Mouse (Mus musculus) stomach, embryonic 15.5 days (tissue): ENCODE measurements around the gene Ntn1. TPM values are rescaled to one million over a fixed set of nuclear protein-coding genes. Genes with fewer than 3 reads are reported as not detected.

Experiments
- ATAC-seq: fragments of 200-750 bp; cut with Nextera tagmentation; 2 replicates; pipeline ENCODE4 v1.8.0; 2017; ENCODE audit warnings: low read depth, moderate number of reproducible peaks, moderate TSS enrichment; ENCODE audit not compliant: insufficient read depth, low FRiP score
- H3K27ac ChIP-seq: fragments of 300-500 bp; sonication (generic); 2 replicates; pipeline ENCODE4 v1.5.1; 2015; ENCODE audit warnings: mild to moderate bottlenecking, inconsistent platforms
- H3K27me3 ChIP-seq: fragments of 300-500 bp; sonication (generic); replicated peaks from 2 replicates; pipeline ENCODE4 v1.6.1; 2015; ENCODE audit warnings: inconsistent platforms
- H3K36me3 ChIP-seq: fragments of 300-500 bp; sonication (generic); 2 replicates; pipeline ENCODE4 v1.6.1; 2015; ENCODE audit warnings: inconsistent platforms
- H3K4me1 ChIP-seq: fragments of 300-500 bp; sonication (generic); 2 replicates; pipeline ENCODE4 v1.6.1; 2015; ENCODE audit warnings: inconsistent platforms
- H3K4me2 ChIP-seq: fragments of 300-500 bp; sonication (generic); 2 replicates; pipeline ENCODE4 v1.6.1; 2015; ENCODE audit warnings: mild to moderate bottlenecking, inconsistent platforms
- H3K4me3 ChIP-seq: fragments of 300-500 bp; sonication (generic); replicated peaks from 2 replicates; pipeline ENCODE4 v1.5.1; 2015; ENCODE audit warnings: inconsistent platforms
- H3K9ac ChIP-seq: fragments of 300-500 bp; sonication (generic); 2 replicates; pipeline ENCODE4 v1.6.1; 2015; ENCODE audit warnings: inconsistent platforms
- H3K9me3 ChIP-seq: fragments of 300-500 bp; sonication (generic); 2 replicates; pipeline ENCODE4 v1.6.1; 2016; ENCODE audit warnings: inconsistent platforms
- WGBS: fragments of 180-500 bp; shearing (Covaris S2); methylation state at CpG from one replicate; pipeline ENCODE4 v1.1.7; 2015; 5-methylcytosine and 5-hydroxymethylcytosine counted together
- polyA plus RNA-seq: library from polyadenylated mRNA; unstranded; fragments of >200 nt; fragmentation: Nextera tagmentation; extraction: Ambion mirVana; gene quantifications from 2 replicates; pipeline ENCODE4 v1.2.1, GENCODE M21; 2015

Ntn1 gene
- polyA plus RNA-seq, 1 experiment from 2014 or later, result 16.1 TPM

DNA sequence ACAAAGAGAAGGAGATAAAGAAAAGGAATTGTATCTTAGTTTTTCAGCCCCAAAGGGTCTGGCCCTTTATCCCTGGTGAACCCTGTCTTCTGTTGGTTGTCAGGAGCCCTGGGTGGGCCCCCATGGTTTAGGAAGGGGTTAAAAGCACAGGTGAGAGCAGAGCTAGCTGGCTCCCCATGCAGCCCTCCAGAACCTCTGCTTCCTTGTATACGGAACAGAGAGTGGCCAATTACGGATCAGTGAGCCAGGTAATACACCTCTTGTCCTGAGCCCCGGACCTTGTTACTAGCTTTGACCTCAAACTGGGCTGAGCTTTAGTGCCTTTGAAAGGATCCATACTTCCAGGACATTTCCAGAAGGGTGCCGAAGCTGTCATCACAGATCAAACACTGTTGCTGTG lies 200.1 kb downstream of the Ntn1 start:
- ATAC-seq, result no peak; the same call in 1 of the 2 replicates
- no peak overlapping the region for H3K4me3 ChIP-seq
- no peak overlapping the region for H3K4me2 ChIP-seq
- H3K9me3 ChIP-seq, result no peaks in the 10 kb centered on the region
- no peaks in the 10 kb centered on the region for H3K36me3 ChIP-seq
- H3K27ac ChIP-seq, result peak overlapping the region; percentile 60; the same call in 1 of the 2 replicates
- H3K9ac ChIP-seq, result no peak overlapping the region
- no peaks in the 10 kb centered on the region for H3K27me3 ChIP-seq
- peaks cover 36% of the 10 kb centered on the region for H3K4me1 ChIP-seq
- 65% methylated on average over 4 of the region's 4 CpGs for WGBS

- H3K4me1 ChIP-seq, result peaks cover 35% of the 10 kb centered on the region
- WGBS, result 15% methylated on average over 10 of the region's 10 CpGs
- no peak overlapping the region for H3K9ac ChIP-seq
Measured at GRCm38 (mm10) chr11:68199801-68200423, 200.7 kb downstream of the Ntn1 start.

DNA sequence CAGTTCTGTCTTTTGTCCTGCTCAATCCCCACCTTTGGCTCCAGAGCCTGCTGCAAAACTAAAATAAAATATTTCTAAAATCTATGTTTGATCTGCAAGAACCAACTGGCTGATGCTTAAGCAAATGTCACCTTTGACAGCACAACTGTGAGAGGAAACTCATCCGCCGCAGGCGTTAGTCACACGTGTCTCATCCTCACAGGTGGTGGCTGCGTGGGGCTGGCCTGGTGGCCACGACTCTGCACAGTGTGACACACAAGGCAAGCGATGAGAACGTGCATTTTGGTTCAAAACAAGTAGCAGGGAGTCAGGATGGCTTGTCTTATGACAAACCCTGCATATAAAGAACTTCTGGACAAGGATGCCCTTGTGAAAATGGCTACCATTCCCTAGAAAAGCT lies 201.5 kb downstream of the Ntn1 start:
- H3K9ac ChIP-seq, result no peak overlapping the region
- H3K9me3 ChIP-seq, result no peaks in the 10 kb centered on the region
- no peak overlapping the region for H3K4me2 ChIP-seq
- peaks cover 37% of the 10 kb centered on the region for H3K4me1 ChIP-seq
- no peaks in the 10 kb centered on the region for H3K27me3 ChIP-seq
- 60% methylated on average over 8 of the region's 8 CpGs for WGBS
- 0 out of 2 replicates have a peak overlapping the region, but pooled peaks have one; percentile 60 for H3K27ac ChIP-seq
- H3K4me3 ChIP-seq, result no peak overlapping the region
- ATAC-seq, result no peak
- H3K36me3 ChIP-seq, result no peaks in the 10 kb centered on the region

More at GRCm38 (mm10) chr11:68199801-68200423, 200.7 kb downstream of the Ntn1 start:
- ATAC-seq, result peak; percentile 54; the same call in 1 of the 2 replicates
- 0 out of 2 replicates have a peak overlapping the region, but pooled peaks have one; percentile 14 for H3K4me2 ChIP-seq
- H3K9me3 ChIP-seq, result no peaks in the 10 kb centered on the region
- peak overlapping the region; percentile 60; the same call in 1 of the 2 replicates for H3K27ac ChIP-seq
- no peaks in the 10 kb centered on the region for H3K36me3 ChIP-seq
- H3K4me3 ChIP-seq, result no peak overlapping the region
- no peaks in the 10 kb centered on the region for H3K27me3 ChIP-seq

DNA sequence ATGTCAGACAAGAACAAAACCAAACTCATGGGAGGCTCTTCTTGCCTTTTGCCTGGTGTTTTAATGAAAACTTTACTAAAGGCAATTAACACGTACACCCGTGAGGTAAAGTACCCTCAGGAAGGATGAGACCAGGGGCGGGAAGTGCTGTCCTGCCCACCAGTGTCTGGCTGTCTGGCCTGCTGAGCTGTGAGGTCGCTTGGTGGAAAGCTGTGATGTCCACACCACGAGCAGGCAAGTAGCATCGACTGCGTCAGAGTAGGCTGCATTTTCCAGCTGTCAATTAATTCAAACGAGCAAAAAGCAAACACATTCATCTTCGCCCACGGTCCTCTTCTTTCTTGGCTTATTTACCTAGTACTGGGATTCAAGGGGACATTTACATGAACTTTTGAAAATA lies 201.9 kb downstream of the Ntn1 start:
- H3K9me3 ChIP-seq, result no peaks in the 10 kb centered on the region
- no peak overlapping the region for H3K27ac ChIP-seq
- no peak overlapping the region for H3K9ac ChIP-seq
- WGBS, result 43% methylated on average over 10 of the region's 10 CpGs
- no peak overlapping the region for H3K4me2 ChIP-seq
- no peak overlapping the region for H3K4me3 ChIP-seq
- ATAC-seq, result no peak
- no peaks in the 10 kb centered on the region for H3K27me3 ChIP-seq
- H3K36me3 ChIP-seq, result no peaks in the 10 kb centered on the region
- peaks cover 39% of the 10 kb centered on the region for H3K4me1 ChIP-seq

GRCm38 (mm10) chr11:68197471-68197870 lies 203.2 kb downstream of the Ntn1 start:
- Histone ChIP-seq H3K27ac (no peak overlapping the region), H3K36me3 (no peaks in the 10 kb centered on the region), H3K27me3 (no peaks in the 10 kb centered on the region), H3K4me3 (no peak overlapping the region), H3K4me2 (no peak overlapping the region), H3K4me1 (peaks cover 39% of the 10 kb centered on the region), H3K9ac (no peak overlapping the region), H3K9me3 (no peaks in the 10 kb centered on the region)
- WGBS, result 88% methylated on average over 11 of the region's 11 CpGs
- no peak for ATAC-seq

GRCm38 (mm10) chr11:68196566-68196965 lies 204.1 kb downstream of the Ntn1 start:
- ATAC-seq, result no peak

DNA sequence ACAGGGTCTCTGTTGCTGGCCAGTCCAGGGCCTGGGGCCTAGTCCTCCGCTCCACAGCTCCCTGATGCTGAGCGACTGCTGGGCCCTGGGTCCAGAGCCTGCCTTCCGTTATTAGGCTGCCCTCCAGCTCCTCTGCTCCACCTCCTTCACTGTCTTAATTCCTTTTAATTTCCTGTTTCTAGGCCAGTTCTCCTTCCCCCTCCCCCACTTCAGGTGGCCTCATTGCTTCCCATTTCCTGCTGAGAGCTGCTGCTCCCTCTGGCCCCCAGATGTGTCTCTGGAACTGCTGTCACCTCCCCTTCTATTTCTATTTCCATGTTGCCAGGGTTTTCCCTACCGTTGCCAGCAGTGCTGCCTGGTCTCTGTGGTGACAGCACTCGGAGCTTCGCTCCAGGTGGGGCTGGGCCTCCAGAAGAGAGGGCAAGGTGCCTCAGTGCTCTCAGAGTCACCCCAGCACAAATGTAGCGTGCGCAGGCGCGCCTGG lies 204.9 kb downstream of the Ntn1 start:
- Histone ChIP-seq H3K4me1 (peaks cover 39% of the 10 kb centered on the region), H3K36me3 (no peaks in the 10 kb centered on the region), H3K4me2 (no peak overlapping the region), H3K9ac (no peak overlapping the region), H3K9me3 (no peaks in the 10 kb centered on the region), H3K27me3 (no peaks in the 10 kb centered on the region), H3K4me3 (no peak overlapping the region), H3K27ac (peak overlapping the region; percentile 38; the same call in 1 of the 2 replicates)
- 71% methylated on average over 10 of the region's 10 CpGs for WGBS
- ATAC-seq, result no peak

More at GRCm38 (mm10) chr11:68196566-68196965, 204.1 kb downstream of the Ntn1 start:
- Histone ChIP-seq H3K4me3 (no peak overlapping the region), H3K9me3 (no peaks in the 10 kb centered on the region), H3K27ac (0 out of 2 replicates have a peak overlapping the region, but pooled peaks have one; percentile 38), H3K4me1 (peaks cover 39% of the 10 kb centered on the region), H3K9ac (no peak overlapping the region), H3K4me2 (no peak overlapping the region), H3K36me3 (no peaks in the 10 kb centered on the region), H3K27me3 (no peaks in the 10 kb centered on the region)
- 62% methylated on average over 6 of the region's 6 CpGs for WGBS

- no peaks in the 10 kb centered on the region for H3K9me3 ChIP-seq
- 0 out of 2 replicates have a peak overlapping the region, but pooled peaks have one; percentile 38 for H3K27ac ChIP-seq
- H3K27me3 ChIP-seq, result no peaks in the 10 kb centered on the region
- no peaks in the 10 kb centered on the region for H3K36me3 ChIP-seq
- H3K4me3 ChIP-seq, result no peak overlapping the region
- no peak overlapping the region for H3K4me2 ChIP-seq
- H3K9ac ChIP-seq, result no peak overlapping the region
- 57% methylated on average over 6 of the region's 6 CpGs for WGBS
- ATAC-seq, result no peak
- peaks cover 34% of the 10 kb centered on the region for H3K4me1 ChIP-seq
Measured at GRCm38 (mm10) chr11:68195168-68195567, 205.5 kb downstream of the Ntn1 start.

DNA sequence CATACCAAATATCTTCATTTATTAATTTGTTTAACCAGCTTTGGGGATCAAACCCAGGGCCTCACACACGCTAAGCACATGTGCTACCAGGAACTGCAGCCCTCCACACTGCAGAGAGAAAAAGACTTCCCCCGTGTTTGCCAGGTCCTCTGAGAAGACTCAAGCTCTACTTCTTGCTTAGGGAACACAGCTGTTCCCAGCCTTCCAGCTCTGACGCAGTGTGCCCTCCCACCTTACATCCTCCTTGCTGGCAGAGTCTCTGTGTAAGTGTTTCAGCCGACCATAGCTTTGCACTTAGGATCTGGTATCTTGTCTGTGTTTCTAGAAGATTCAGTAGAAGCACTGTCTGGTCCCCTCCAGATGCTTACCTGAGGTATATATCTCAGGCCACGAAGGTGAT lies 209.8 kb downstream of the Ntn1 start:
- Histone ChIP-seq H3K4me1 (peaks cover 28% of the 10 kb centered on the region), H3K4me2 (no peak overlapping the region), H3K36me3 (no peaks in the 10 kb centered on the region), H3K9me3 (no peaks in the 10 kb centered on the region), H3K27me3 (no peaks in the 10 kb centered on the region), H3K27ac (no peak overlapping the region), H3K4me3 (no peak overlapping the region), H3K9ac (no peak overlapping the region)
- ATAC-seq, result no peak
- WGBS, result 69% methylated on average over 5 of the region's 5 CpGs

DNA sequence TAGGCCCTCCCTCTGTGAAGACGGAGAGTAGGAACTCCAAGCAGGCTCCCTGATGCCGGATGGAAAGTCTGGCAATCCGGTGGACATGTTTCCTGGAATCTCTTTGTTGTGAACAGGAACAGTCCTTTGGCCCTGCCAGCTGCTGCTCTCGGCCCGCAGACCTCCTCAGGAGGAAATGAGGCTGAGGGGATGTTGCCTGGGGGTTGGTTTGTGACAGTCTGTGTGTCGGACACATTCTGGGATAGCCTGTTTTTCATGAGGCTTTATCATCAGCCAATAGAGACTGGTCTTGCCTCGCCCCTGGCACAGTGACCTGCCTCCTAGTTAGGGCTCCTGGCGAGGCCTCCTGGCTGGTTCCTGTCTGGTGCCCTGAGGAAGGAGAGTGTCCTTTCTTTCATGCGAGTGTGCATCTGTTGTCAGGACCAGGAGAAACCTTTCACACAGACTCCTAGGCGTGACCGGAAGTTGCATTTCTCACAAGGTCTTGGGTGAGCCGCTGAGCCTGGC lies 211.9 kb downstream of the Ntn1 start:
- no peak for ATAC-seq
- no peak overlapping the region for H3K9ac ChIP-seq
- no peak overlapping the region for H3K4me3 ChIP-seq
- H3K4me1 ChIP-seq, result peaks cover 11% of the 10 kb centered on the region
- peak overlapping the region; percentile 59; the same call in 1 of the 2 replicates for H3K27ac ChIP-seq
- no peaks in the 10 kb centered on the region for H3K27me3 ChIP-seq
- H3K9me3 ChIP-seq, result no peaks in the 10 kb centered on the region
- WGBS, result 65% methylated on average over 12 of the region's 12 CpGs
- no peak overlapping the region for H3K4me2 ChIP-seq
- H3K36me3 ChIP-seq, result no peaks in the 10 kb centered on the region

DNA sequence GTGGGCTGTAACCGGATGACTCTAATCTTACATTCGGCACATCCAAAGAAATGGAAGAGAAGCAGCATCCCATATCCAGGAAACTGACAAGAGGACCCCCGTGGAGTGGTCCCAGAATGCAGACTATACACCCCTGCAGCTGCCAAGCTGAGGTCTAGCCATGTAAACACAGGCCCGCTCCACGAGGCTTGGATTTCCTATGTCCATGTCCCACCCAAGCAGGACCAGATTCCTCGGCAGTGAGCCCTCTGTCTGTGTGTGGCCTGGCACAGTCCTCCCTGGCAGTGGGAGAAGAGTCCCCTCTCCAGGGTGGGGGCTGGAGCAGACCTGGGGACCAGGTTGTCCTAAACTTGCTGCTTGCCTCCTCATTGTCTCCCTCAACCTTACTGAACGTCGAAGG lies 213.4 kb downstream of the Ntn1 start:
- peak overlapping the region; percentile 57; the same call in 1 of the 2 replicates for H3K27ac ChIP-seq
- H3K4me2 ChIP-seq, result no peak overlapping the region
- no peaks in the 10 kb centered on the region for H3K27me3 ChIP-seq
- H3K9me3 ChIP-seq, result no peaks in the 10 kb centered on the region
- H3K36me3 ChIP-seq, result no peaks in the 10 kb centered on the region
- WGBS, result 42% methylated on average over 8 of the region's 8 CpGs
- H3K9ac ChIP-seq, result no peak overlapping the region
- H3K4me3 ChIP-seq, result no peak overlapping the region
- peaks cover 11% of the 10 kb centered on the region for H3K4me1 ChIP-seq
- peak; percentile 68 for ATAC-seq

DNA sequence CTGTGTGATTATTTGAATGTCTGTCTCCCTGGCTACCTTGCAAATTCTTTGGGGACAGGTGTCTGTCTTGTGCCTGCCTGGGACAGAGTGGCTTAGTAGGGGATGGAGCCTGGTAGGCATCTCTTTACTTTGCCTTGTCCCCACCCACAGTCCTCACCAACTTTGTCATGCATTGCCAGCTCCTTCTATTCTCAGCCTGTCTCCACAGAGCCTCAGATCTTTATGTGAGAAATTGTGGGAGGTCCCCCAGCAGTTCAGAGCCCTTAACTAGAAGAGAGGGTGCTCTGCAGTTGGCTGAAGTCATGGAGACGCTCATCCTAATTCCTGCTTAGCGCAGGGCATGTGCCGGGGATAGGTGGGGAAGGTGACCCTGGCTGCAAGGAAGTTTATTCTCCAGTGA lies 215.0 kb downstream of the Ntn1 start:
- 82% methylated on average over 3 of the region's 3 CpGs for WGBS
- Histone ChIP-seq H3K27ac (no peak overlapping the region), H3K4me1 (peaks cover 11% of the 10 kb centered on the region), H3K4me3 (no peak overlapping the region), H3K4me2 (no peak overlapping the region), H3K27me3 (no peaks in the 10 kb centered on the region), H3K9ac (no peak overlapping the region), H3K9me3 (no peaks in the 10 kb centered on the region), H3K36me3 (no peaks in the 10 kb centered on the region)
- no peak for ATAC-seq
